Mouse (Mus musculus) gastrocnemius, adult 18-20 months (tissue): ENCODE data around the gene Hspa14. TPM values are rescaled to one million over a fixed set of nuclear protein-coding genes. Genes with fewer than 3 reads are reported as not detected.

Experiments
- total RNA-seq, 2 experiments: library from RNA; stranded (reverse); gene quantifications; 2 replicates each; pipeline ENCODE4 v1.2.3; 2021

The Hspa14 gene
- total RNA-seq, 2 experiments from 2014 or later: 9.9 to 10.6 TPM

Other genes with a start within 250 kb of the Hspa14 start
- 10 to 100 TPM; 11.7 to 12.7 TPM for gene Nmt2, start 228.6 kb downstream of the Hspa14 start, total RNA-seq
- gene Rpp38, start 180.2 kb downstream of the Hspa14 start, total RNA-seq: 1 to 10 TPM; 5.3 to 6.1 TPM
- 1 to 10 TPM in 1 of 2 experiments, under 1 TPM in 1; 0.47 to 1.1 TPM for gene Acbd7, start 176.6 kb downstream of the Hspa14 start, total RNA-seq
- gene Olah, start 115.6 kb downstream of the Hspa14 start, total RNA-seq: not detected
- not detected for gene Meig1, start 90.2 kb downstream of the Hspa14 start, total RNA-seq
- gene Dclre1c, start 88.7 kb downstream of the Hspa14 start, total RNA-seq: 1 to 10 TPM; 2.5 to 2.6 TPM
- gene Suv39h2, start 37.8 kb downstream of the Hspa14 start, total RNA-seq: under 1 TPM; 0.90 to 0.91 TPM
- gene Gm45902, start within 50 bp of the Hspa14 start, total RNA-seq: under 1 TPM; 0.43 to 0.57 TPM
- gene Cdnf, start 216 bp upstream of the Hspa14 start, total RNA-seq: 10 to 100 TPM; 43.6 to 50.0 TPM
- gene Fam107b, start 57.7 kb upstream of the Hspa14 start, total RNA-seq: 1 to 10 TPM; 1.6 to 2.7 TPM